ENCODE assay signal across 8 mouse cellular contexts in the genomic region with DNA sequence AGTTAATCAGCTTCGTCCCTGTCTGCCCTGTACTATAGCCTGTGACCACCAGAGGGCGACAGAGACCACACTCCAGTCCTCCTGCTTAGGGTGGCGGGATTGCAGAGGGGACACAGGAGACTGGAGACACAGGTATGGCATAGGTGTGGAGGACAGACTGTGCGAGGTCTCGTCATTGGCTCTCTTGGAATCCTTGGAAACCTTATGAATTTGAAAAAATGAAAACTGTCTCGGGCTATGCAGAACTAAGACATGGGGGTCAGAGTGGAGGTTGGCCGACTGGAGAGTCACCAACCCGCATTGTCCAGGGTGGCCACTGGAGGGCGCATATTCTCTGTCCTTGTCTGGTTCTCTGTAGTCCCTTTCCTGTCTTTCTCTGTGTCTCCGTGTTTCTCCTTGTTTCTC. TPM values are rescaled to one million over a fixed set of nuclear protein-coding genes. Genes with fewer than 3 reads are reported as not detected.
DNase-seq lines count a peak whose midpoint lies in the region; ATAC-seq and TF ChIP-seq lines count a peak whose summit lies in the region.

No protein-coding gene starts in this region.

- H3K27ac ChIP-seq in cortical plate, adult 2 months (ENCODE audit: insufficient read depth, low read length): no peak overlapping the region

- peaks cover 6% of the 10 kb centered on the region for H3K4me1 ChIP-seq in cortical plate, adult 2 months (ENCODE audit: control insufficient read depth, insufficient read depth, low read length)

- no peak for TF ChIP-seq POLR2A in cortical plate, adult 2 months (IDR thresholded peaks at IDR 0.05; ENCODE audit: extremely low read depth, insufficient read depth, low read length)

- DNase-seq in adipocyte (ENCODE audit: low spot score): peak; percentile 95
- peak; percentile 95 for DNase-seq in gastrocnemius, postnatal 10 days
- peak; percentile 92 for DNase-seq in induced T-regulatory cell, adult 2 months (ENCODE audit: low read depth)
- DNase-seq in left cerebral cortex, adult 9 months (ENCODE audit: low spot score in 2 of 2): peak; percentile 51 to 91
- DNase-seq in right cerebral cortex, postnatal 10 days (ENCODE audit: low spot score in 2 of 2): peak; percentile 88 to 95
- peak; percentile 89 for DNase-seq in urinary bladder, postnatal 14 days (ENCODE audit: low spot score)

- peak; percentile 91 for ATAC-seq in megakaryocyte progenitor cell, adult 5-6 weeks (replicated peaks; ENCODE audit: poor library complexity)

- no peak overlapping the region for H3K4me3 ChIP-seq in cortical plate, adult 2 months (ENCODE audit: insufficient read depth, low read length)

- peak; percentile 97 for TF ChIP-seq CTCF in cortical plate, adult 2 months (IDR thresholded peaks at IDR 0.05; ENCODE audit: extremely low read depth, insufficient read depth, low read length)

RNA-seq across cellular contexts. Expression of a gene that starts 1.8 kb away (rescaled TPM):
- 0.57 and 0.69 TPM in 2 replicates for polyA plus RNA-seq in cortical plate, adult 2 months (2012; rRNA removed)
- total RNA-seq in gastrocnemius, postnatal 10 days (2021): not detected
- total RNA-seq in megakaryocyte progenitor cell, adult 5-6 weeks (2015): not detected in 2 replicates
- total RNA-seq in megakaryocyte progenitor cell, adult 5-6 weeks (2017): not detected in 2 replicates

RNA-seq across cellular contexts. Expression of a gene that starts 49.2 kb away (rescaled TPM):
- 41.0 and 46.8 TPM in 2 replicates for polyA plus RNA-seq in cortical plate, adult 2 months (2012; rRNA removed)
- total RNA-seq in gastrocnemius, postnatal 10 days (2021): 10 to 100 TPM; 25.5 to 38.6 TPM
- 32.0 and 32.6 TPM in 2 replicates for total RNA-seq in megakaryocyte progenitor cell, adult 5-6 weeks (2015)
- total RNA-seq in megakaryocyte progenitor cell, adult 5-6 weeks (2017): 10.0 and 11.2 TPM in 2 replicates
